Mouse (Mus musculus) G1E (cell line): ENCODE data around the gene Dpp4.

Source experiments
- CTCF ChIP-seq: IDR thresholded peaks from 2 replicates; pipeline ENCODE4 v1.5.1; 2012; ENCODE audit warnings: low read depth, low read length, inconsistent platforms, mixed read lengths
- GATA1 ChIP-seq: IDR thresholded peaks from 2 replicates; pipeline ENCODE4 v1.6.1; 2012; ENCODE audit warnings: borderline replicate concordance, low read length, inconsistent platforms, mixed read lengths

DNA sequence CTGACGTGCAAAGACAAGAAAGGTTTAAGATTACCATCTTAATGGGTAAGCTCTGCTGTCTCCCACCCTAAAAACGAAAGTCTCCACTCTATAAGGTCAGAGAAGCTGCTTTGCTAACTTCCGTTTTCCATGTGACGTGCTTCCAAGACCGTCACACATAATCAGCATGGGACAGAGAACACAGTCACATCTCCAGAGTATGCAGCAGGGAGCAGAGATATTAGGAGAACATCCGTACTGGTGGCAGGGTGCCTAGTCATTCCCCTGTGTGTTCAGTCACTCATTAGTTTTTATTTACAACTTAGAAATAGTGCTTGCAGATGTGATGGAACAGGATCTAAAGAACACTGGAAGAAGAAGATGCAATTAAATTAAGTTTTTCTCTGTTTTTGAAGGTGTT lies 30.3 kb downstream of the Dpp4 start:
- TF ChIP-seq CTCF (no peak), GATA1 (no peak)
